Mouse (Mus musculus) heart, embryonic 10.5 days (tissue): ENCODE measurements around the gene Ugt1a6a. TPM values are rescaled to one million over a fixed set of nuclear protein-coding genes. Genes with fewer than 3 reads are reported as not detected.

ENCODE experiments used
- DNase-seq: peaks from one replicate; pipeline ENCODE4 v3.0.0-alpha.2; 2017; ENCODE audit warnings: low spot score
- H3K27ac ChIP-seq: fragments of 300-500 bp; sonication (generic); 2 replicates; pipeline ENCODE4 v1.5.1; 2016; ENCODE audit warnings: mild to moderate bottlenecking
- H3K27me3 ChIP-seq: fragments of 300-500 bp; sonication (generic); 2 replicates; pipeline ENCODE4 v1.6.1; 2016; ENCODE audit warnings: mild to moderate bottlenecking; ENCODE audit not compliant: poor library complexity, insufficient read depth, severe bottlenecking
- H3K36me3 ChIP-seq: fragments of 300-500 bp; sonication (generic); 2 replicates; pipeline ENCODE4 v1.6.1; 2016; ENCODE audit warnings: mild to moderate bottlenecking, moderate library complexity
- H3K4me1 ChIP-seq: fragments of 300-500 bp; sonication (generic); 2 replicates; pipeline ENCODE4 v1.6.1; 2016; ENCODE audit warnings: mild to moderate bottlenecking
- H3K4me3 ChIP-seq: fragments of 300-500 bp; sonication (generic); 2 replicates; pipeline ENCODE4 v1.5.1; 2016; ENCODE audit warnings: mild to moderate bottlenecking, moderate library complexity
- H3K9me3 ChIP-seq: fragments of 300-500 bp; sonication (generic); 2 replicates; pipeline ENCODE4 v1.6.1; 2016; ENCODE audit warnings: mild to moderate bottlenecking, moderate library complexity
- WGBS: fragments of 180-500 bp; shearing (Covaris S2); methylation state at CpG from one replicate; pipeline ENCODE4 v1.1.7; 2016; 5-methylcytosine and 5-hydroxymethylcytosine counted together
- polyA plus RNA-seq: library from polyadenylated mRNA; unstranded; fragments of >200 nt; fragmentation: Nextera tagmentation; extraction: Ambion mirVana; gene quantifications from 2 replicates; pipeline ENCODE4 v1.2.1, GENCODE M21; 2016

Gene Ugt1a6a
- polyA plus RNA-seq, 1 experiment from 2014 or later, result not detected

DNA sequence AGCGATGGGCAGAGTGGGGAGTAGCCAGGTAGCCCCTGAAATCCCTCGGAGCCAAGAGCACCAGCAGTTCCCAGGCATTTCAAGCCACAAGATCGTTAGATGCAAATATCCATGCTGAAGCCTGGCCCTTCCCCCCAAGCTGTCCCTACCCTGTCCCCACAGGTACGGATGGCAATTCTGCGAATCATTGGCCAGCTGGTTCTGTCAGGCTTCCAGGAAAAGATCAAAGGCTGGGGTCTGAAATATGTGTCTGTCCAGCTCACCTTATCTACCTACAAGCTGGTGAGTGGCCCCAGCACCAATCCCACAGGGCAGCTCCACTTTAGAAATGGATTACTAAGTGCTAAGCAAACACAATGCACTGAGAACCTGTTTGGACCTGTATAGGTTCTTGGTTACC is 102.7 kb downstream of the Ugt1a6a start:
- Histone ChIP-seq H3K27ac (no peak overlapping the region), H3K36me3 (no peaks in the 10 kb centered on the region), H3K9me3 (peaks cover 94% of the 10 kb centered on the region), H3K4me3 (no peak overlapping the region), H3K27me3 (no peaks in the 10 kb centered on the region), H3K4me1 (no peaks in the 10 kb centered on the region)
- 68% methylated on average over 5 of the region's 5 CpGs for WGBS
- no peak for DNase-seq

DNA sequence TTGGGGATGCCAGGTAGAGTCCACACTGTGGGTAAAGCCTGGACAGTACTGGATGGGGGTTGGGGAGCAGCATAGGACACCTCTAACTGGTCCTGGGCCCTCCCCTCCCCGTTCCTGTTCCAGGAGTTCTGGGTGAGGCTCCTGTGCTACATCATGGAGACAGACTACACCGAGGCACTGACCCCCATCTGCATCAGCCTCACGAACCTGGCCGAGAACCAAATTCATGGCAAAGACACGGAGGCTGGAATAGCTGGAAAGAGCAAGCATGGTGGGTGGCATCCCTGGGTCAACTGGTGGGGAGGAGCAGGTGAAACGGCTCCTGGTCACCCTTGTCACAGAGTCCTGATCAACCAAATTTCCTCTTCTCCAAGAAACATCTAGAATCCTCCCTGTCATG is 104.2 kb downstream of the Ugt1a6a start:
- Histone ChIP-seq H3K9me3 (peaks cover 92% of the 10 kb centered on the region), H3K4me3 (no peak overlapping the region), H3K36me3 (no peaks in the 10 kb centered on the region), H3K27me3 (no peaks in the 10 kb centered on the region), H3K4me1 (no peaks in the 10 kb centered on the region), H3K27ac (no peak overlapping the region)
- DNase-seq, result no peak
- 70% methylated on average over 6 of the region's 6 CpGs for WGBS

DNA sequence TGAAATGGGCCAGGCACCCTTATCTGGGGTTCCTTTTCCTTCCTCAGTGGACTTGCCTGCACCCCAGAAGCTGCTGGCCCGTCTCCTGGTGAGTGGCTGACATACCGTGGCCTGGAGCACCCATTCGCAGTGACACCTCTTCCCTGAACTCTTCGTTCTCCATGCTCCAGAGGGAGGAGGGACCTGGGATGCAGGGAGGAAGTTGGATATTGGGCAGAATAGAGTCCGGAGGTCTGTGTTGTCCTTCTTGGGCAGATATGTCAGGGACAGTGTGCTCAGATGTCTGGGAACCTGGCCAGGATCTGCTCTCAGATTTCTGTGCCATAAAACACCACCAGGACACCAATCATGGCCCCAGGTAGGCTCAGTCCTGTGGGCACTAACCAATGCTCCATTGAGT is 105.5 kb downstream of the Ugt1a6a start:
- Histone ChIP-seq H3K36me3 (no peaks in the 10 kb centered on the region), H3K27ac (no peak overlapping the region), H3K4me3 (no peak overlapping the region), H3K27me3 (no peaks in the 10 kb centered on the region), H3K4me1 (no peaks in the 10 kb centered on the region), H3K9me3 (peaks cover 90% of the 10 kb centered on the region)
- 68% methylated on average over 5 of the region's 5 CpGs for WGBS
- no peak for DNase-seq

DNA sequence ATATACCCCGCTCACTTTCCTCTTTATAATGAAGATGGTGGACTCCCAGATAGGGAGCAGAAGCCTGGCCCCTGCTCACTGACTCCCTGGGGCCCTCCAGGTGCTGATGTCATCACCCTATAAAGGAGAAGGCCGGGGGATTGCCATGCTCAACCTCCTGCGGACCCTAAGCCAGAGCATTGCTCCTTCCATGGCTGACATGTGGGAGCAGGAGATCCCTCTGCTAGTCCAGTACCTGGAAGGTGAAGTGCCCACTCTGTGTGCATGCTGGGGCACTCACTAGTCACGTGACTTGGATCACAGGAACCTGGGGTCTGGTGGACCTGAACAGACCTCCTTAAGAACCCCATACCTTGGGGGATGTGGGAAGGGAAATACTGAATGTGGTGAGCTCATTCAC is 106.0 kb downstream of the Ugt1a6a start:
- H3K4me1 ChIP-seq, result no peaks in the 10 kb centered on the region
- DNase-seq, result no peak
- H3K36me3 ChIP-seq, result no peaks in the 10 kb centered on the region
- 64% methylated on average over 4 of the region's 4 CpGs for WGBS
- no peaks in the 10 kb centered on the region for H3K27me3 ChIP-seq
- H3K4me3 ChIP-seq, result no peak overlapping the region
- peaks cover 90% of the 10 kb centered on the region for H3K9me3 ChIP-seq
- no peak overlapping the region for H3K27ac ChIP-seq

- Histone ChIP-seq H3K27me3 (no peaks in the 10 kb centered on the region), H3K9me3 (peaks cover 92% of the 10 kb centered on the region), H3K36me3 (no peaks in the 10 kb centered on the region), H3K4me3 (no peak overlapping the region), H3K27ac (no peak overlapping the region), H3K4me1 (no peaks in the 10 kb centered on the region)
- no peak for DNase-seq
- WGBS, result 56% methylated on average over 5 of the region's 5 CpGs
These were observed 109.3 kb downstream of the Ugt1a6a start for GRCm38 (mm10) chr1:88243861-88244260.

- Histone ChIP-seq H3K27me3 (no peaks in the 10 kb centered on the region), H3K4me1 (no peaks in the 10 kb centered on the region), H3K9me3 (peaks cover 92% of the 10 kb centered on the region), H3K36me3 (no peaks in the 10 kb centered on the region), H3K4me3 (no peak overlapping the region), H3K27ac (no peak overlapping the region)
- 76% methylated on average over 6 of the region's 6 CpGs for WGBS
- DNase-seq, result no peak
These were observed 111.3 kb downstream of the Ugt1a6a start for GRCm38 (mm10) chr1:88245881-88246280.

GRCm38 (mm10) chr1:88246386-88246785 is 111.8 kb downstream of the Ugt1a6a start:
- DNase-seq, result no peak
- Histone ChIP-seq H3K27ac (no peak overlapping the region), H3K4me1 (no peaks in the 10 kb centered on the region), H3K9me3 (peaks cover 92% of the 10 kb centered on the region), H3K27me3 (no peaks in the 10 kb centered on the region), H3K36me3 (no peaks in the 10 kb centered on the region), H3K4me3 (no peak overlapping the region)
- WGBS, result 45% methylated on average over 6 of the region's 6 CpGs

DNA sequence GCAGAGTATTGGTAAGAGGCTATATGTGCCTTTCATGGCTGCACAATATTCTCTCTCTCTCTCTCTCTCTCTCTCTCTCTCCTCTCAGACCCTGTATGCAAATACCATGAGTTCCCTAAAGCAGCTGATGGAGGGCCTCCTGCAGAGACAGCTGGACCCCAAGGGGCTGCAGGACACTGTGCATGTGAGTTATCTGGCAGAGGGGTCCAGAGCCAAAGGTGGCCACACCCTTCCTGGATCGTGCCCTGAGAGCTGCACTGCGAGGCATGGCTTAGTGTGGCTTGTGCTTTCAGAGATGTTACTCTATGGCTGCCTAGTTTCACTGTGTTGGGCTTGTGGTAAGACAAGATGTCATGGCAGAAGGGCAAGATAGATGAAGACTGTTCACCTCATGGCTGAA is 113.1 kb downstream of the Ugt1a6a start:
- Histone ChIP-seq H3K27ac (no peak overlapping the region), H3K4me3 (no peak overlapping the region), H3K9me3 (peaks cover 92% of the 10 kb centered on the region), H3K27me3 (no peaks in the 10 kb centered on the region), H3K36me3 (no peaks in the 10 kb centered on the region), H3K4me1 (no peaks in the 10 kb centered on the region)
- 46% methylated on average over 2 of the region's 2 CpGs for WGBS
- DNase-seq, result no peak

- H3K9me3 ChIP-seq, result peaks cover 94% of the 10 kb centered on the region
- H3K4me1 ChIP-seq, result no peaks in the 10 kb centered on the region
- no peaks in the 10 kb centered on the region for H3K36me3 ChIP-seq
- no peaks in the 10 kb centered on the region for H3K27me3 ChIP-seq
- H3K4me3 ChIP-seq, result no peak overlapping the region
- 71% methylated on average over 4 of the region's 4 CpGs for WGBS
- DNase-seq, result no peak
- no peak overlapping the region for H3K27ac ChIP-seq
These were observed 114.0 kb downstream of the Ugt1a6a start for GRCm38 (mm10) chr1:88248658-88249057.

GRCm38 (mm10) chr1:88249596-88249995 is 115.0 kb downstream of the Ugt1a6a start:
- Histone ChIP-seq H3K27me3 (no peaks in the 10 kb centered on the region), H3K27ac (no peak overlapping the region), H3K9me3 (peaks cover 95% of the 10 kb centered on the region), H3K36me3 (no peaks in the 10 kb centered on the region), H3K4me3 (no peak overlapping the region), H3K4me1 (no peaks in the 10 kb centered on the region)
- no peak for DNase-seq
- 71% methylated on average over 7 of the region's 7 CpGs for WGBS

DNA sequence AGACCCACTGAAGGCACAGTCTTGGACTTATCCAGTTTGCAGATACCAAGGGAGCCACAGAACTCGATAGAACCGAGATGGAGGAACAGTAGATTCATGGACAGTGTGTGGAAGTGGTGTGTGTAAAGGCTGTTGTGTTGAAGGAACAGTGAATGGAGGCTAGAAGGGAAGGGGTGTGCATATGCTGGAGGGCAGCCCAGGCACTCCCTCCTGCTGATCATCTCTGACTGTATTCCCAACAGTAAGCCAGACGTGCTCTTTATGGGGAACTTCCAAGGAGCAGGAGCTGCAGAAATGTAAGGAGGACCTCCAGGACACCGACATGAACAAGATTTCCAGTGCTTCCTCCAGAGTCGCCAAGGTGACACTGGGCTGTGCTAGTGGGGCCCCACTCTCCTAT is 115.4 kb downstream of the Ugt1a6a start:
- Histone ChIP-seq H3K4me3 (no peak overlapping the region), H3K27me3 (no peaks in the 10 kb centered on the region), H3K36me3 (no peaks in the 10 kb centered on the region), H3K9me3 (peaks cover 95% of the 10 kb centered on the region), H3K27ac (no peak overlapping the region), H3K4me1 (no peaks in the 10 kb centered on the region)
- 73% methylated on average over 5 of the region's 5 CpGs for WGBS
- no peak for DNase-seq

DNA sequence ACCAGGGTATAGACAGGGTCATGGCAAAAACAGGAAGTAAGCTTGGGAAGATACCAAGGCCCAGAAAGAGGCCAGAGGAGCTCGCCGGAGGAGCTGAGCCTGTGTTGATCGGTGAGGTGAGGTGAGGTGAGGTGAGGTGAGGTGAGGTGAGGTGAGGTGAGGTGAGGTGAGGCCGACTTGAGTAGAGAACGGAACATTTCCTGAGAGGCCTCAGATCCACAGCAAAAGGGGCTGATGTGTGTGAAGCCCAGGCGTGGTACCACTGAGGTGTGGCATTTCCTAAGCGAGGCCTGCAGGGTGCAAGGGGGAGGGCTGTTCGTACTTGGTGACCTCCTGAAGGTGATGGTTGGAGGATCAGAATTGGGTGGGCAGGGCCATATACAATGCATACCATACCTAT is 118.5 kb downstream of the Ugt1a6a start:
- no peak overlapping the region for H3K4me3 ChIP-seq
- no peaks in the 10 kb centered on the region for H3K4me1 ChIP-seq
- DNase-seq, result no peak
- H3K9me3 ChIP-seq, result peaks cover 97% of the 10 kb centered on the region
- no peak overlapping the region for H3K27ac ChIP-seq
- no peaks in the 10 kb centered on the region for H3K36me3 ChIP-seq
- H3K27me3 ChIP-seq, result no peaks in the 10 kb centered on the region
- WGBS, result 70% methylated on average over 8 of the region's 8 CpGs

- no peak overlapping the region for H3K4me3 ChIP-seq
- H3K27ac ChIP-seq, result no peak overlapping the region
- H3K4me1 ChIP-seq, result no peaks in the 10 kb centered on the region
- WGBS, result 68% methylated on average over 6 of the region's 6 CpGs
- no peaks in the 10 kb centered on the region for H3K36me3 ChIP-seq
- no peak for DNase-seq
- peaks cover 96% of the 10 kb centered on the region for H3K9me3 ChIP-seq
- no peaks in the 10 kb centered on the region for H3K27me3 ChIP-seq
These were observed 118.9 kb downstream of the Ugt1a6a start for GRCm38 (mm10) chr1:88253540-88253939.

GRCm38 (mm10) chr1:88254793-88255465 is 120.3 kb downstream of the Ugt1a6a start:
- 0 out of 2 replicates have a peak, but pooled peaks cover 6% of the 10 kb centered on the region for H3K36me3 ChIP-seq
- H3K27me3 ChIP-seq, result no peaks in the 10 kb centered on the region
- H3K27ac ChIP-seq, result no peak overlapping the region
- peaks cover 92% of the 10 kb centered on the region for H3K9me3 ChIP-seq
- DNase-seq, result no peak
- H3K4me3 ChIP-seq, result no peak overlapping the region
- WGBS, result 81% methylated on average over 12 of the region's 12 CpGs
- peaks cover 9% of the 10 kb centered on the region for H3K4me1 ChIP-seq
